Mouse (Mus musculus) kidney, postnatal 25 days (tissue): ENCODE data around the gene Gnat1.

Experiments used
- DNase-seq, 2 experiments: peaks; one replicate each; pipeline ENCODE4 v3.0.0; 2021; ENCODE audit warnings: mixed read lengths in 2 of 2

The Gnat1 gene

GRCm38 (mm10) chr9:107679501-107679900, at the start of gene Gnat1:
Gene Gnat1 (minus strand): TSS chr9:107679712.
- no peak for DNase-seq

GRCm38 (mm10) chr9:107728919-107729670, 49.6 kb upstream of the Gnat1 start:
- DNase-seq: no peak

- DNase-seq: peak in 1 of 2 experiments; percentile 56
These were observed 47.5 kb upstream of the Gnat1 start for GRCm38 (mm10) chr9:107727041-107727440.

GRCm38 (mm10) chr9:107724796-107725195, 45.3 kb upstream of the Gnat1 start:
- no peak for DNase-seq

GRCm38 (mm10) chr9:107723794-107724531, 44.5 kb upstream of the Gnat1 start:
- peak; percentile 73 to 88 for DNase-seq

- DNase-seq: no peak
These were observed 43.8 kb upstream of the Gnat1 start for GRCm38 (mm10) chr9:107723292-107723691.

- DNase-seq: no peak
These were observed 39.4 kb upstream of the Gnat1 start for GRCm38 (mm10) chr9:107718781-107719540.

GRCm38 (mm10) chr9:107716951-107717350, 37.4 kb upstream of the Gnat1 start:
- DNase-seq: no peak

GRCm38 (mm10) chr9:107715632-107716031, 36.1 kb upstream of the Gnat1 start:
- DNase-seq: no peak

GRCm38 (mm10) chr9:107714221-107714952, 34.9 kb upstream of the Gnat1 start:
- DNase-seq: peak; percentile 66 to 85

GRCm38 (mm10) chr9:107709697-107710483, 30.4 kb upstream of the Gnat1 start, which contains the start of gene Sema3f:
Gene Sema3f (minus strand): TSS chr9:107710475.
- DNase-seq: peak; percentile 86 to 93

GRCm38 (mm10) chr9:107709096-107709696, 29.7 kb upstream of the Gnat1 start:
- no peak for DNase-seq

GRCm38 (mm10) chr9:107708439-107709095, 29.1 kb upstream of the Gnat1 start:
- no peak for DNase-seq

- DNase-seq: no peak
These were observed 28.4 kb upstream of the Gnat1 start for GRCm38 (mm10) chr9:107707701-107708438.

- no peak for DNase-seq
These were observed 27.3 kb upstream of the Gnat1 start for GRCm38 (mm10) chr9:107706781-107707211.

- peak; percentile 47 to 61 for DNase-seq
These were observed 24.0 kb upstream of the Gnat1 start for GRCm38 (mm10) chr9:107703337-107704122.

GRCm38 (mm10) chr9:107702606-107703185, 23.2 kb upstream of the Gnat1 start:
- peak in 1 of 2 experiments; percentile 34 for DNase-seq

GRCm38 (mm10) chr9:107701594-107701993, 22.1 kb upstream of the Gnat1 start:
- peak; percentile 80 to 88 for DNase-seq
